Mouse (Mus musculus): ENCODE results near the gene Ano10. TPM values are rescaled to one million over a fixed set of nuclear protein-coding genes. Genes with fewer than 3 reads are reported as not detected.

The Ano10 gene
- polyA plus RNA-seq, 1 experiment from 2014 or later, result 16.3 TPM

- ATAC-seq (ENCODE audit: low read depth), result no peak
- Histone ChIP-seq H3K4me3 (ENCODE audit: low read depth, low read length) (no peak overlapping the region), H3K27me3 (ENCODE audit: control insufficient read depth, insufficient read depth, low read depth, low read length) (no peaks in the 10 kb centered on the region), H3K36me3 (ENCODE audit: control insufficient read depth, insufficient read depth) (no peaks in the 10 kb centered on the region), H3K9ac (ENCODE audit: low read depth, low read length) (no peak overlapping the region), H3K27ac (ENCODE audit: low read length) (no peak overlapping the region), H3K4me1 (ENCODE audit: control insufficient read depth, low read depth, low read length) (no peaks in the 10 kb centered on the region), H3K4me2 (ENCODE audit: low read depth, low read length) (no peak overlapping the region), H3K9me3 (replicated peaks; ENCODE audit: control insufficient read depth, low read length) (no peaks in the 10 kb centered on the region)
- 44% methylated on average over 8 of the region's 8 CpGs for WGBS (ENCODE audit: insufficient replicate concordance)
Observed at GRCm38 (mm10) chr9:122233316-122233971, 60.8 kb downstream of the Ano10 start.

- Histone ChIP-seq H3K4me1 (ENCODE audit: control insufficient read depth, low read depth, low read length) (no peaks in the 10 kb centered on the region), H3K27me3 (ENCODE audit: control insufficient read depth, insufficient read depth, low read depth, low read length) (no peaks in the 10 kb centered on the region), H3K9me3 (replicated peaks; ENCODE audit: control insufficient read depth, low read length) (no peaks in the 10 kb centered on the region), H3K4me2 (ENCODE audit: low read depth, low read length) (no peak overlapping the region), H3K9ac (ENCODE audit: low read depth, low read length) (no peak overlapping the region), H3K27ac (ENCODE audit: low read length) (no peak overlapping the region), H3K36me3 (ENCODE audit: control insufficient read depth, insufficient read depth) (no peaks in the 10 kb centered on the region), H3K4me3 (ENCODE audit: low read depth, low read length) (no peak overlapping the region)
- ATAC-seq (ENCODE audit: low read depth), result no peak
- WGBS (ENCODE audit: insufficient replicate concordance), result 22% methylated on average over 2 of the region's 2 CpGs
Observed at GRCm38 (mm10) chr9:122232912-122233311, 61.3 kb downstream of the Ano10 start.

- WGBS (ENCODE audit: insufficient replicate concordance), result 23% methylated on average over 4 of the region's 4 CpGs
- ATAC-seq (ENCODE audit: low read depth), result no peak
- no peaks in the 10 kb centered on the region for H3K27me3 ChIP-seq (ENCODE audit: control insufficient read depth, insufficient read depth, low read depth, low read length)
Observed at GRCm38 (mm10) chr9:122230701-122231100, 63.5 kb downstream of the Ano10 start.

GRCm38 (mm10) chr9:122226419-122226818 is 67.8 kb downstream of the Ano10 start:
- H3K4me3 ChIP-seq (ENCODE audit: low read depth, low read length), result no peak overlapping the region
- 44% methylated on average over 4 of the region's 4 CpGs for WGBS (ENCODE audit: insufficient replicate concordance)
- no peak overlapping the region for H3K4me2 ChIP-seq (ENCODE audit: low read depth, low read length)
- H3K27ac ChIP-seq (ENCODE audit: low read length), result no peak overlapping the region
- ATAC-seq (ENCODE audit: low read depth), result no peak
- no peaks in the 10 kb centered on the region for H3K36me3 ChIP-seq (ENCODE audit: control insufficient read depth, insufficient read depth)
- H3K4me1 ChIP-seq (ENCODE audit: control insufficient read depth, low read depth, low read length), result no peaks in the 10 kb centered on the region
- no peaks in the 10 kb centered on the region for H3K27me3 ChIP-seq (ENCODE audit: control insufficient read depth, insufficient read depth, low read depth, low read length)
- H3K9me3 ChIP-seq (replicated peaks; ENCODE audit: control insufficient read depth, low read length), result no peaks in the 10 kb centered on the region
- no peak overlapping the region for H3K9ac ChIP-seq (ENCODE audit: low read depth, low read length)

More at GRCm38 (mm10) chr9:122230701-122231100, 63.5 kb downstream of the Ano10 start:
- no peaks in the 10 kb centered on the region for H3K9me3 ChIP-seq (replicated peaks; ENCODE audit: control insufficient read depth, low read length)
- no peak overlapping the region for H3K9ac ChIP-seq (ENCODE audit: low read depth, low read length)
- H3K4me3 ChIP-seq (ENCODE audit: low read depth, low read length), result no peak overlapping the region
- H3K27ac ChIP-seq (ENCODE audit: low read length), result no peak overlapping the region
- H3K4me2 ChIP-seq (ENCODE audit: low read depth, low read length), result no peak overlapping the region
- H3K4me1 ChIP-seq (ENCODE audit: control insufficient read depth, low read depth, low read length), result no peaks in the 10 kb centered on the region
- H3K36me3 ChIP-seq (ENCODE audit: control insufficient read depth, insufficient read depth), result no peaks in the 10 kb centered on the region

- Histone ChIP-seq H3K9ac (ENCODE audit: low read depth, low read length) (no peak overlapping the region), H3K4me2 (ENCODE audit: low read depth, low read length) (no peak overlapping the region), H3K36me3 (ENCODE audit: control insufficient read depth, insufficient read depth) (no peaks in the 10 kb centered on the region), H3K27ac (ENCODE audit: low read length) (no peak overlapping the region), H3K4me3 (ENCODE audit: low read depth, low read length) (no peak overlapping the region), H3K4me1 (ENCODE audit: control insufficient read depth, low read depth, low read length) (no peaks in the 10 kb centered on the region), H3K9me3 (replicated peaks; ENCODE audit: control insufficient read depth, low read length) (no peaks in the 10 kb centered on the region), H3K27me3 (ENCODE audit: control insufficient read depth, insufficient read depth, low read depth, low read length) (no peaks in the 10 kb centered on the region)
- ATAC-seq (ENCODE audit: low read depth), result no peak
- WGBS (ENCODE audit: insufficient replicate concordance), result 46% methylated on average over 7 of the region's 7 CpGs
Observed at GRCm38 (mm10) chr9:122225309-122225708, 68.9 kb downstream of the Ano10 start.

- Histone ChIP-seq H3K4me3 (ENCODE audit: low read depth, low read length) (no peak overlapping the region), H3K27ac (ENCODE audit: low read length) (no peak overlapping the region), H3K27me3 (ENCODE audit: control insufficient read depth, insufficient read depth, low read depth, low read length) (no peaks in the 10 kb centered on the region), H3K36me3 (ENCODE audit: control insufficient read depth, insufficient read depth) (no peaks in the 10 kb centered on the region), H3K9me3 (replicated peaks; ENCODE audit: control insufficient read depth, low read length) (no peaks in the 10 kb centered on the region), H3K4me1 (ENCODE audit: control insufficient read depth, low read depth, low read length) (no peaks in the 10 kb centered on the region), H3K9ac (ENCODE audit: low read depth, low read length) (no peak overlapping the region), H3K4me2 (ENCODE audit: low read depth, low read length) (no peak overlapping the region)
- 60% methylated on average over 8 of the region's 8 CpGs for WGBS (ENCODE audit: insufficient replicate concordance)
- no peak for ATAC-seq (ENCODE audit: low read depth)
Observed at GRCm38 (mm10) chr9:122223005-122223404, 71.2 kb downstream of the Ano10 start.

- Histone ChIP-seq H3K27me3 (ENCODE audit: control insufficient read depth, insufficient read depth, low read depth, low read length) (no peaks in the 10 kb centered on the region), H3K9ac (ENCODE audit: low read depth, low read length) (no peak overlapping the region), H3K4me2 (ENCODE audit: low read depth, low read length) (no peak overlapping the region), H3K4me1 (ENCODE audit: control insufficient read depth, low read depth, low read length) (no peaks in the 10 kb centered on the region), H3K4me3 (ENCODE audit: low read depth, low read length) (no peak overlapping the region), H3K36me3 (ENCODE audit: control insufficient read depth, insufficient read depth) (no peaks in the 10 kb centered on the region), H3K9me3 (replicated peaks; ENCODE audit: control insufficient read depth, low read length) (no peaks in the 10 kb centered on the region), H3K27ac (ENCODE audit: low read length) (no peak overlapping the region)
- WGBS (ENCODE audit: insufficient replicate concordance), result 34% methylated on average over 2 of the region's 2 CpGs
- ATAC-seq (ENCODE audit: low read depth), result no peak
Observed at GRCm38 (mm10) chr9:122219934-122220333, 74.3 kb downstream of the Ano10 start.

- ATAC-seq (ENCODE audit: low read depth), result no peak
- Histone ChIP-seq H3K4me2 (ENCODE audit: low read depth, low read length) (no peak overlapping the region), H3K9me3 (replicated peaks; ENCODE audit: control insufficient read depth, low read length) (no peaks in the 10 kb centered on the region), H3K4me1 (ENCODE audit: control insufficient read depth, low read depth, low read length) (no peaks in the 10 kb centered on the region), H3K36me3 (ENCODE audit: control insufficient read depth, insufficient read depth) (no peaks in the 10 kb centered on the region), H3K4me3 (ENCODE audit: low read depth, low read length) (no peak overlapping the region), H3K27me3 (ENCODE audit: control insufficient read depth, insufficient read depth, low read depth, low read length) (no peaks in the 10 kb centered on the region), H3K9ac (ENCODE audit: low read depth, low read length) (no peak overlapping the region), H3K27ac (ENCODE audit: low read length) (no peak overlapping the region)
- WGBS (ENCODE audit: insufficient replicate concordance), result 53% methylated on average over 7 of the region's 7 CpGs
Observed at GRCm38 (mm10) chr9:122216945-122217529, 77.2 kb downstream of the Ano10 start.

- H3K27me3 ChIP-seq (ENCODE audit: control insufficient read depth, insufficient read depth, low read depth, low read length), result no peaks in the 10 kb centered on the region
Observed at GRCm38 (mm10) chr9:122215118-122215517, 79.1 kb downstream of the Ano10 start.

More at GRCm38 (mm10) chr9:122215118-122215517, 79.1 kb downstream of the Ano10 start:
- H3K27ac ChIP-seq (ENCODE audit: low read length), result no peak overlapping the region
- no peak overlapping the region for H3K9ac ChIP-seq (ENCODE audit: low read depth, low read length)
- H3K4me1 ChIP-seq (ENCODE audit: control insufficient read depth, low read depth, low read length), result no peaks in the 10 kb centered on the region
- H3K4me2 ChIP-seq (ENCODE audit: low read depth, low read length), result no peak overlapping the region
- H3K9me3 ChIP-seq (replicated peaks; ENCODE audit: control insufficient read depth, low read length), result no peaks in the 10 kb centered on the region
- ATAC-seq (ENCODE audit: low read depth), result no peak
- no peak overlapping the region for H3K4me3 ChIP-seq (ENCODE audit: low read depth, low read length)
- no peaks in the 10 kb centered on the region for H3K36me3 ChIP-seq (ENCODE audit: control insufficient read depth, insufficient read depth)

All from liver, embryonic 16.5 days (tissue).